Mouse (Mus musculus) forebrain, embryonic 14.5 days (tissue): ENCODE data around the gene Kcnd3. TPM values are rescaled to one million over a fixed set of nuclear protein-coding genes. Genes with fewer than 3 reads are reported as not detected.

Experiments
- ATAC-seq: fragments of 200-750 bp; cut with Nextera tagmentation; 2 replicates; pipeline ENCODE4 v1.8.0; 2017; ENCODE audit warnings: mild to moderate bottlenecking, moderate library complexity
- DNase-seq: peaks from one replicate; pipeline ENCODE4 v3.0.0-alpha.2; 2015; ENCODE audit warnings: low spot score
- H3K27ac ChIP-seq: fragments of 300-500 bp; sonication (generic); 2 replicates; pipeline ENCODE4 v1.5.1; 2014; ENCODE audit warnings: low read depth, mild to moderate bottlenecking, control low read depth, low read length, moderate library complexity
- H3K27me3 ChIP-seq: fragments of 300-500 bp; sonication (generic); replicated peaks from 2 replicates; pipeline ENCODE4 v1.6.1; 2014; ENCODE audit warnings: low read length, control low read depth, mixed read lengths; ENCODE audit not compliant: control insufficient read depth, insufficient read depth
- H3K36me3 ChIP-seq: fragments of 300-500 bp; sonication (generic); 2 replicates; pipeline ENCODE4 v1.6.1; 2014; ENCODE audit warnings: low read length, control low read depth; ENCODE audit not compliant: control insufficient read depth, insufficient read depth
- H3K4me1 ChIP-seq: fragments of 300-500 bp; sonication (generic); 2 replicates; pipeline ENCODE4 v1.6.1; 2014; ENCODE audit warnings: antibody characterized with exemption, low read length, control low read depth; ENCODE audit not compliant: control insufficient read depth, insufficient read depth
- H3K4me2 ChIP-seq: fragments of 300-500 bp; sonication (generic); 2 replicates; pipeline ENCODE4 v1.6.1; 2014; ENCODE audit warnings: mild to moderate bottlenecking, control low read depth, low read length
- H3K4me3 ChIP-seq: fragments of 300-500 bp; sonication (generic); 2 replicates; pipeline ENCODE4 v1.5.1; 2014; ENCODE audit warnings: low read depth, low read length, control low read depth
- H3K9ac ChIP-seq: fragments of 300-500 bp; sonication (generic); 2 replicates; pipeline ENCODE4 v1.6.1; 2014; ENCODE audit warnings: mild to moderate bottlenecking, low read length, control low read depth, moderate library complexity
- H3K9me3 ChIP-seq: fragments of 300-500 bp; sonication (generic); replicated peaks from 2 replicates; pipeline ENCODE4 v1.6.1; 2016; ENCODE audit warnings: low read length, control low read depth, mixed read lengths; ENCODE audit not compliant: control insufficient read depth
- WGBS: fragments of 180-500 bp; shearing (Covaris S2); extraction: QIAGEN DNeasy Blood & Tissue Kit; methylation state at CpG from one replicate; pipeline ENCODE4 v1.1.7; 2014; 5-methylcytosine and 5-hydroxymethylcytosine counted together
- polyA plus RNA-seq: library from polyadenylated mRNA; unstranded; fragments of >200 nt; fragmentation: Nextera tagmentation; extraction: Ambion mirVana; gene quantifications from 2 replicates; pipeline ENCODE4 v1.2.1, GENCODE M21; 2014

The Kcnd3 gene
- polyA plus RNA-seq, 1 experiment from 2014 or later: 6.3 TPM

- no peak overlapping the region for H3K4me2 ChIP-seq
- DNase-seq (no peak), ATAC-seq (no peak)
- H3K27me3 ChIP-seq: no peaks in the 10 kb centered on the region
- 75% methylated on average over 2 of the region's 2 CpGs for WGBS
- no peak overlapping the region for H3K27ac ChIP-seq
- peaks cover 4% of the 10 kb centered on the region; the same call in 1 of the 2 replicates for H3K4me1 ChIP-seq
- H3K4me3 ChIP-seq: no peak overlapping the region
- no peaks in the 10 kb centered on the region for H3K9me3 ChIP-seq
- no peak overlapping the region for H3K9ac ChIP-seq
- H3K36me3 ChIP-seq: no peaks in the 10 kb centered on the region
These were observed 269.6 kb downstream of the Kcnd3 start for GRCm38 (mm10) chr3:105721681-105722201.

- Histone ChIP-seq H3K36me3 (no peaks in the 10 kb centered on the region), H3K9ac (no peak overlapping the region), H3K9me3 (no peaks in the 10 kb centered on the region), H3K27me3 (no peaks in the 10 kb centered on the region), H3K27ac (no peak overlapping the region), H3K4me2 (no peak overlapping the region), H3K4me1 (peaks cover 4% of the 10 kb centered on the region; the same call in 1 of the 2 replicates), H3K4me3 (no peak overlapping the region)
- ATAC-seq (no peak), DNase-seq (no peak)
- 98% methylated on average over 3 of the region's 3 CpGs for WGBS
These were observed 270.4 kb downstream of the Kcnd3 start for GRCm38 (mm10) chr3:105722510-105722909.

Other genes starting within 250 kb of the Kcnd3 start
- gene Ddx20, start 235.2 kb downstream of the Kcnd3 start, polyA plus RNA-seq: 31.8 and 35.9 TPM in 2 replicates